Mouse (Mus musculus) left cerebral cortex, postnatal 10 days (tissue): Measurements from ENCODE around the gene Zmiz1. TPM values are rescaled to one million over a fixed set of nuclear protein-coding genes. Genes with fewer than 3 reads are reported as not detected.

Experiments
- DNase-seq, 2 experiments: peaks; one replicate each; pipeline ENCODE4 v3.0.0; 2021 to 2022; ENCODE audit warnings: low spot score in 2 of 2, mixed read lengths in 1 of 2; ENCODE audit errors: extremely low spot score in 1 of 2
- intact Hi-C: fragments of 180-260 bp; cut with DNase I; formaldehyde crosslinking; loops from one replicate; pipeline ENCODE4 v1.15.1; 2025
- total RNA-seq, 2 experiments: library from RNA; stranded (reverse); gene quantifications; 2 replicates each; pipeline ENCODE4 v1.2.3; 2021

The Zmiz1 gene
- total RNA-seq, result 100 to 1,000 TPM; 105 to 106 TPM

- DNase-seq, result peak; percentile 76 to 90
- intact Hi-C loops, result loop anchor here (5.0 to 10.0 kb wide), 5 partner anchors 67 to 414 kb away; no protein-coding TSS in a partner anchor
Measured at GRCm38 (mm10) chr14:25459016-25459393, at the start of gene Zmiz1. TSS of gene Zmiz1 (plus strand) at chr14:25459185.

GRCm38 (mm10) chr14:25411848-25412527 is 47.0 kb upstream of the Zmiz1 start:
- intact Hi-C loops, result no loop called here
- DNase-seq, result no peak

GRCm38 (mm10) chr14:25412811-25413210 is 46.2 kb upstream of the Zmiz1 start:
- intact Hi-C loops, result no loop called here

GRCm38 (mm10) chr14:25413510-25413909 is 45.5 kb upstream of the Zmiz1 start:
- no peak for DNase-seq
- intact Hi-C loops, result no loop called here

More at GRCm38 (mm10) chr14:25412811-25413210, 46.2 kb upstream of the Zmiz1 start:
- DNase-seq, result no peak

- DNase-seq, result no peak
- intact Hi-C loops, result no loop called here
Measured at GRCm38 (mm10) chr14:25414115-25414514, 44.9 kb upstream of the Zmiz1 start.

GRCm38 (mm10) chr14:25420001-25420690 is 38.8 kb upstream of the Zmiz1 start:
- intact Hi-C loops, result no loop called here
- peak in 1 of 2 experiments; percentile 12 for DNase-seq

- intact Hi-C loops, result no loop called here
- peak in 1 of 2 experiments; percentile 35 for DNase-seq
Measured at GRCm38 (mm10) chr14:25420987-25421386, 38.0 kb upstream of the Zmiz1 start.

- DNase-seq, result peak; percentile 42 to 60
- intact Hi-C loops, result no loop called here
Measured at GRCm38 (mm10) chr14:25421596-25422001, 37.4 kb upstream of the Zmiz1 start.

- intact Hi-C loops, result no loop called here
Measured at GRCm38 (mm10) chr14:25422946-25423345, 36.0 kb upstream of the Zmiz1 start.

GRCm38 (mm10) chr14:25423721-25424443 is 35.1 kb upstream of the Zmiz1 start:
- intact Hi-C loops, result no loop called here
- DNase-seq, result peak in 1 of 2 experiments; percentile 8

More at GRCm38 (mm10) chr14:25422946-25423345, 36.0 kb upstream of the Zmiz1 start:
- peak in 1 of 2 experiments; percentile 11 for DNase-seq

- intact Hi-C loops, result no loop called here
- no peak for DNase-seq
Measured at GRCm38 (mm10) chr14:25438255-25438654, 20.7 kb upstream of the Zmiz1 start.

- intact Hi-C loops, result no loop called here
- no peak for DNase-seq
Measured at GRCm38 (mm10) chr14:25440116-25440515, 18.9 kb upstream of the Zmiz1 start.

- intact Hi-C loops, result no loop called here
- no peak for DNase-seq
Measured at GRCm38 (mm10) chr14:25440777-25441176, 18.2 kb upstream of the Zmiz1 start.

- DNase-seq, result peak in 1 of 2 experiments; percentile 9
- intact Hi-C loops, result no loop called here
Measured at GRCm38 (mm10) chr14:25441469-25441868, 17.5 kb upstream of the Zmiz1 start.

GRCm38 (mm10) chr14:25442676-25443075 is 16.3 kb upstream of the Zmiz1 start:
- peak in 1 of 2 experiments; percentile 11 for DNase-seq
- intact Hi-C loops, result no loop called here

- DNase-seq, result peak in 1 of 2 experiments; percentile 11
- intact Hi-C loops, result no loop called here
Measured at GRCm38 (mm10) chr14:25447136-25447775, 11.7 kb upstream of the Zmiz1 start.

- intact Hi-C loops, result no loop called here
- DNase-seq, result peak in 1 of 2 experiments; percentile 19
Measured at GRCm38 (mm10) chr14:25448471-25448870, 10.5 kb upstream of the Zmiz1 start.

- DNase-seq, result peak in 1 of 2 experiments; percentile 12
- intact Hi-C loops, result loop anchor here (10.0 kb wide), 1 partner anchor 406 kb away; no protein-coding TSS in a partner anchor
Measured at GRCm38 (mm10) chr14:25451099-25451667, 7.8 kb upstream of the Zmiz1 start.
